16 mouse cellular contexts compared by ENCODE assay signal in the genomic region with DNA sequence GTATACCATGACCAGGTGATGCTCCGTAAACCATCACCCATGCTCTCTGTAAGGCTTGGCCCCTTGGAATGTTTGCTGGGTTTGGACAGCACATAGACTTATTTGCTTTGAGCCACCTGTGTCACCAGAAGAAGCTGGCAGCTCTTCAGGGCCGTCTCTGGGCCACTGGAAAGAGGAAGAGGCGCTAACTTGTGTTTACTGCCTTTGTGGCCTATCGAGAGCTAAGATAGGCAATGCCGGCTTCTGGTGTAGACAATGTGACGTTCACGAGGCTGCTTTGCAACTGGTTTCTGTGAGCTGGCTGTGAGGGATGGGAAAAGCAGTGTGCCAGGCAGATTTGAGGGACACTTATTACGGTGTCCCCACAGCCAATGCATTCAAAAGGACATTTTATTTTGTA.
DNase-seq lines count a peak whose midpoint lies in the region; ATAC-seq and TF ChIP-seq lines count a peak whose summit lies in the region.
"Had no signal": no experiment of that assay in that cellular context is flagged by ENCODE, and none has a peak within 500 bp of the region (broad histone marks: within the 10 kb centered on the region; RNA-seq: fewer than 3 reads in every experiment).

No protein-coding gene starts in this region.

- 29% methylated on average over 8 of the region's 8 CpGs for WGBS in lung, adult 2 months
- 76% methylated on average over 8 of the region's 8 CpGs for WGBS in midbrain, embryonic 16.5 days

- H3K27ac ChIP-seq in gastrocnemius, adult 2 months, result peak overlapping the region; percentile 3; the same call in 1 of the 2 replicates
- H3K27ac ChIP-seq in midbrain, embryonic 16.5 days (ENCODE audit: low read length), result no peak overlapping the region
- H3K27ac ChIP-seq: macrophage had no signal

- ATAC-seq in megakaryocyte, adult 5-6 weeks (ENCODE audit: poor library complexity, severe bottlenecking), result peak; percentile 85
- no peak for ATAC-seq in midbrain, embryonic 16.5 days
- ATAC-seq: inflammation-experienced regulatory T-cells, adult 6 months; Patski had no signal

- DNase-seq in gastrocnemius, adult 2 months, result no peak
- no peak for DNase-seq in gastrocnemius, postnatal 36 days
- DNase-seq in lung, adult 18-20 months, result peak; percentile 26 to 42
- no peak for DNase-seq in lung, adult 2 months
- DNase-seq in MEL-GATA-1-ER (ENCODE audit: extremely low read depth, low read depth), result peak; percentile 49
- no peak for DNase-seq in adrenal gland, postnatal 25 days
- DNase-seq: embryo, embryonic 11 days; gastrocnemius, postnatal 25 days; heart, postnatal 4 days; thymus, postnatal 25 days had no signal

- TF ChIP-seq POLR2A in lung, adult 2 months (IDR thresholded peaks at IDR 0.05; ENCODE audit: borderline replicate concordance, extremely low read depth, low read depth, low read length), result no peak

- no peaks in the 10 kb centered on the region for H3K27me3 ChIP-seq in midbrain, embryonic 16.5 days (ENCODE audit: control insufficient read depth, insufficient read depth, low read depth, low read length)
- H3K27me3 ChIP-seq: Patski had no signal

- no peaks in the 10 kb centered on the region for H3K9me3 ChIP-seq in midbrain, embryonic 16.5 days (replicated peaks; ENCODE audit: control insufficient read depth, low read length, poor library complexity, severe bottlenecking)

- intact Hi-C loops in gastrocnemius, adult 2 months (cut with DNase I), result no loop called here
- intact Hi-C loops in gastrocnemius, postnatal 36 days (cut with DNase I), result no loop called here

- no peak overlapping the region for H3K4me2 ChIP-seq in midbrain, embryonic 16.5 days (ENCODE audit: low read length)
- H3K4me2 ChIP-seq: liver, embryonic 11.5 days had no signal

- H3K36me3 ChIP-seq in midbrain, embryonic 16.5 days (ENCODE audit: control insufficient read depth, insufficient read depth, low read length), result no peaks in the 10 kb centered on the region

- no peak overlapping the region for H3K9ac ChIP-seq in midbrain, embryonic 16.5 days (ENCODE audit: low read depth, low read length)

- H3K4me3 ChIP-seq in gastrocnemius, adult 2 months, result no peak overlapping the region
- no peak overlapping the region for H3K4me3 ChIP-seq in lung, adult 2 months (replicated peaks; ENCODE audit: extremely low read depth, low read depth, low read length)
- no peak overlapping the region for H3K4me3 ChIP-seq in midbrain, embryonic 16.5 days (ENCODE audit: low read depth, low read length)

- TF ChIP-seq CTCF in gastrocnemius, adult 2 months (IDR thresholded peaks at IDR 0.05), result no peak
- no peak for TF ChIP-seq CTCF in lung, adult 2 months (IDR thresholded peaks at IDR 0.05; ENCODE audit: insufficient read depth, low read length)

- no peaks in the 10 kb centered on the region; the same call in 1 of the 2 replicates for H3K4me1 ChIP-seq in lung, adult 2 months (ENCODE audit: control insufficient read depth, insufficient read depth, low read length)
- H3K4me1 ChIP-seq in midbrain, embryonic 16.5 days (ENCODE audit: control insufficient read depth, insufficient read depth, low read length), result no peaks in the 10 kb centered on the region

Comparison
In these comparisons a context has a peak if more than half of its experiments do, and no peak if none do; other contexts are left out.
1. DNase-seq: peak in lung, adult 18-20 months (2 of 2) and MEL-GATA-1-ER (single experiment); none in gastrocnemius, adult 2 months (single experiment), gastrocnemius, postnatal 36 days (0 of 2), lung, adult 2 months (single experiment) and adrenal gland, postnatal 25 days (single experiment).